Mouse (Mus musculus): ENCODE measurements around the gene Ints11. TPM values are rescaled to one million over a fixed set of nuclear protein-coding genes. Genes with fewer than 3 reads are reported as not detected.

Gene Ints11
- polyA plus RNA-seq, 2 experiments: 57.4 to 63.7 TPM

GRCm38 (mm10) chr4:155831205-155831766 lies 38.1 kb upstream of the Ints11 start, which contains the start of gene Aurkaip1:
TSS of gene Aurkaip1 (plus strand) at chr4:155831272.
- H3K9ac ChIP-seq (ENCODE audit: low read depth, low read length, severe bottlenecking): peak within 1 kb of the TSS; percentile 76
- H3K27ac ChIP-seq (replicated peaks; ENCODE audit: low read depth, low read length): peak within 1 kb of the TSS; percentile 75
- peak within 1 kb of the TSS; percentile 83 for H3K4me3 ChIP-seq (replicated peaks; ENCODE audit: low read length)
- H3K36me3 ChIP-seq (ENCODE audit: control insufficient read depth, insufficient read depth, low read length): peaks cover 26% of the 10 kb centered on the region
- peak within 1 kb of the TSS; percentile 90 for H3K4me2 ChIP-seq (replicated peaks; ENCODE audit: low read depth, low read length, severe bottlenecking)
- ATAC-seq (ENCODE audit: low FRiP score, low read depth): peak; percentile 90
- H3K4me1 ChIP-seq (ENCODE audit: control insufficient read depth, insufficient read depth, low read length): peaks cover 15% of the 10 kb centered on the region
- no peaks in the 10 kb centered on the region for H3K9me3 ChIP-seq (ENCODE audit: control insufficient read depth, low read length)
- DNase-seq (ENCODE audit: low spot score): peak; percentile 94
- peak; percentile 43; the same call in 1 of the 2 replicates for TF ChIP-seq POLR2A (IDR thresholded peaks at IDR 0.05; ENCODE audit: borderline replicate concordance, extremely low read depth, insufficient read depth, insufficient read length)
- WGBS: 0% methylated on average over 45 of the region's 49 CpGs
- H3K27me3 ChIP-seq (ENCODE audit: control insufficient read depth, insufficient read depth, low read length): no peaks in the 10 kb centered on the region

- DNase-seq (ENCODE audit: low spot score): no peak
- H3K27ac ChIP-seq (replicated peaks; ENCODE audit: low read depth, low read length): peak overlapping the region; percentile 75
- peak overlapping the region; percentile 76 for H3K9ac ChIP-seq (ENCODE audit: low read depth, low read length, severe bottlenecking)
- no peaks in the 10 kb centered on the region for H3K9me3 ChIP-seq (ENCODE audit: control insufficient read depth, low read length)
- no peak for TF ChIP-seq POLR2A (IDR thresholded peaks at IDR 0.05; ENCODE audit: borderline replicate concordance, extremely low read depth, insufficient read depth, insufficient read length)
- H3K4me2 ChIP-seq (replicated peaks; ENCODE audit: low read depth, low read length, severe bottlenecking): peak overlapping the region; percentile 90
- peaks cover 15% of the 10 kb centered on the region for H3K4me1 ChIP-seq (ENCODE audit: control insufficient read depth, insufficient read depth, low read length)
- ATAC-seq (ENCODE audit: low FRiP score, low read depth): no peak
- H3K36me3 ChIP-seq (ENCODE audit: control insufficient read depth, insufficient read depth, low read length): peaks cover 21% of the 10 kb centered on the region
- WGBS: under 1% methylated on average over 25 of the region's 25 CpGs
- H3K4me3 ChIP-seq (replicated peaks; ENCODE audit: low read length): peak overlapping the region; percentile 83
- no peaks in the 10 kb centered on the region for H3K27me3 ChIP-seq (ENCODE audit: control insufficient read depth, insufficient read depth, low read length)
These were observed 37.5 kb upstream of the Ints11 start for GRCm38 (mm10) chr4:155831831-155832230.

- peak overlapping the region; percentile 76 for H3K9ac ChIP-seq (ENCODE audit: low read depth, low read length, severe bottlenecking)
- no peak for TF ChIP-seq POLR2A (IDR thresholded peaks at IDR 0.05; ENCODE audit: borderline replicate concordance, extremely low read depth, insufficient read depth, insufficient read length)
- peaks cover 15% of the 10 kb centered on the region for H3K4me1 ChIP-seq (ENCODE audit: control insufficient read depth, insufficient read depth, low read length)
- no peaks in the 10 kb centered on the region for H3K9me3 ChIP-seq (ENCODE audit: control insufficient read depth, low read length)
- DNase-seq (ENCODE audit: low spot score): no peak
- H3K27me3 ChIP-seq (ENCODE audit: control insufficient read depth, insufficient read depth, low read length): no peaks in the 10 kb centered on the region
- peak overlapping the region; percentile 90 for H3K4me2 ChIP-seq (replicated peaks; ENCODE audit: low read depth, low read length, severe bottlenecking)
- H3K27ac ChIP-seq (replicated peaks; ENCODE audit: low read depth, low read length): no peak overlapping the region
- peaks cover 16% of the 10 kb centered on the region for H3K36me3 ChIP-seq (ENCODE audit: control insufficient read depth, insufficient read depth, low read length)
- WGBS: 52% methylated on average over 10 of the region's 10 CpGs
- H3K4me3 ChIP-seq (replicated peaks; ENCODE audit: low read length): peak overlapping the region; percentile 83
- no peak for ATAC-seq (ENCODE audit: low FRiP score, low read depth)
These were observed 37.0 kb upstream of the Ints11 start for GRCm38 (mm10) chr4:155832321-155832720.

- no peak for TF ChIP-seq POLR2A (IDR thresholded peaks at IDR 0.05; ENCODE audit: borderline replicate concordance, extremely low read depth, insufficient read depth, insufficient read length)
- H3K9me3 ChIP-seq (ENCODE audit: control insufficient read depth, low read length): no peaks in the 10 kb centered on the region
- no peak overlapping the region for H3K9ac ChIP-seq (ENCODE audit: low read depth, low read length, severe bottlenecking)
- peaks cover 15% of the 10 kb centered on the region for H3K4me1 ChIP-seq (ENCODE audit: control insufficient read depth, insufficient read depth, low read length)
- H3K27me3 ChIP-seq (ENCODE audit: control insufficient read depth, insufficient read depth, low read length): no peaks in the 10 kb centered on the region
- DNase-seq (ENCODE audit: low spot score) (no peak), ATAC-seq (ENCODE audit: low FRiP score, low read depth) (no peak)
- no peak overlapping the region for H3K4me2 ChIP-seq (replicated peaks; ENCODE audit: low read depth, low read length, severe bottlenecking)
- 96% methylated on average over 4 of the region's 4 CpGs for WGBS
- 0 out of 2 replicates have a peak overlapping the region, but pooled peaks have one; percentile 46 for H3K27ac ChIP-seq (replicated peaks; ENCODE audit: low read depth, low read length)
- H3K36me3 ChIP-seq (ENCODE audit: control insufficient read depth, insufficient read depth, low read length): peaks cover 8% of the 10 kb centered on the region; the same call in 1 of the 2 replicates
- no peak overlapping the region for H3K4me3 ChIP-seq (replicated peaks; ENCODE audit: low read length)
These were observed 36.1 kb upstream of the Ints11 start for GRCm38 (mm10) chr4:155833234-155833633.

- peaks cover 15% of the 10 kb centered on the region for H3K4me1 ChIP-seq (ENCODE audit: control insufficient read depth, insufficient read depth, low read length)
- 50% methylated on average over 2 of the region's 2 CpGs for WGBS
These were observed 35.5 kb upstream of the Ints11 start for GRCm38 (mm10) chr4:155833836-155834235.

More at GRCm38 (mm10) chr4:155833836-155834235, 35.5 kb upstream of the Ints11 start:
- Histone ChIP-seq H3K9me3 (ENCODE audit: control insufficient read depth, low read length) (no peaks in the 10 kb centered on the region), H3K36me3 (ENCODE audit: control insufficient read depth, insufficient read depth, low read length) (peaks cover 8% of the 10 kb centered on the region; the same call in 1 of the 2 replicates), H3K4me3 (replicated peaks; ENCODE audit: low read length) (no peak overlapping the region), H3K4me2 (replicated peaks; ENCODE audit: low read depth, low read length, severe bottlenecking) (0 out of 2 replicates have a peak overlapping the region, but pooled peaks have one; percentile 2), H3K27ac (replicated peaks; ENCODE audit: low read depth, low read length) (peak overlapping the region; percentile 46; the same call in 1 of the 2 replicates), H3K27me3 (ENCODE audit: control insufficient read depth, insufficient read depth, low read length) (no peaks in the 10 kb centered on the region), H3K9ac (ENCODE audit: low read depth, low read length, severe bottlenecking) (no peak overlapping the region)
- DNase-seq (ENCODE audit: low spot score) (peak; percentile 95), ATAC-seq (ENCODE audit: low FRiP score, low read depth) (peak; percentile 34; the same call in 1 of the 2 replicates)
- TF ChIP-seq POLR2A (IDR thresholded peaks at IDR 0.05; ENCODE audit: borderline replicate concordance, extremely low read depth, insufficient read depth, insufficient read length): no peak
